Comparison of ENCODE assay signal across 16 mouse cellular contexts in genomic region chr11:71410582-71410981, GRCm38 (mm10).
"Had no signal": no experiment of that assay in that cellular context is flagged by ENCODE, and none has a peak within 500 bp of the region (broad histone marks: within the 10 kb centered on the region; RNA-seq: fewer than 3 reads in every experiment).

No protein-coding gene starts in this region.

- H3K27ac ChIP-seq: neural tube, embryonic 13.5 days; neural tube, embryonic 15.5 days; stomach, embryonic 15.5 days; stomach, postnatal 0 days had no signal

- H3K27me3 ChIP-seq: neural tube, embryonic 13.5 days; neural tube, embryonic 15.5 days; stomach, embryonic 15.5 days had no signal

- H3K4me2 ChIP-seq: neural tube, embryonic 13.5 days; neural tube, embryonic 15.5 days; stomach, embryonic 15.5 days had no signal

- DNase-seq: retina, postnatal 1 day; right cerebral cortex, adult 18-20 months; right cerebral cortex, postnatal 14 days; right cerebral cortex, postnatal 25 days; right cerebral cortex, postnatal 4 days; spleen, adult 18-20 months; thymus, adult 18-20 months; thymus, adult 2 months; thymus, postnatal 14 days; thymus, postnatal 25 days; thymus, postnatal 36 days; thymus, postnatal 4 days had no signal

- H3K9ac ChIP-seq: neural tube, embryonic 13.5 days; neural tube, embryonic 15.5 days; stomach, embryonic 15.5 days had no signal

- H3K4me3 ChIP-seq: neural tube, embryonic 13.5 days; neural tube, embryonic 15.5 days; stomach, embryonic 15.5 days had no signal

- H3K9me3 ChIP-seq: neural tube, embryonic 13.5 days; neural tube, embryonic 15.5 days; stomach, embryonic 15.5 days had no signal

- H3K4me1 ChIP-seq: stomach, embryonic 15.5 days had no signal

- H3K36me3 ChIP-seq: neural tube, embryonic 13.5 days; neural tube, embryonic 15.5 days; stomach, embryonic 15.5 days had no signal
